Mouse (Mus musculus) testis, postnatal 10 days (tissue): Measurements from ENCODE around the gene 1700129C05Rik.

Experiments used
- DNase-seq: peaks from one replicate; pipeline ENCODE4 v3.0.0; 2021; ENCODE audit warnings: low spot score

1700129C05Rik gene

DNA sequence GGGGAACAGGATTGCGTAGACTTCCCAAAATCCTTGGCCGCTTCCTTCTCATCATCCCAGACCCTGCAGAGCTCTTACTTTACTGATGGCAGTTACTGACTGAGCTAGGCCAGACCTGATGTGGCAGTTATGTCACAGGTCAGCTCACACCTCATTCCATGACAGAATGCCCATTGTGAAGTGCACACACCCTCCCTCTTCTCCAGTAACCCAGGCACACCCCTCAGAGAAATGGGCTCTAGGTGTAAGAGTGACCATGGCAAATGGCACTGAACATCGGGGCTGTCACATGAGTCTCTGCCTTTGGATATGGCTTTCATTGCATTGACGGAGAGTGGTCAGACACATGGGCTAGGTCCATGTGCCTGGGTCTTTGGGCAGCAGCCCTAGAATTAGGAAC lies at the start of gene 1700129C05Rik:
1700129C05Rik (minus strand) TSS at position 101 of the 400 bp plus-strand sequence.
- DNase-seq: no peak

GRCm38 (mm10) chr14:59186121-59186520 lies 43.4 kb upstream of the 1700129C05Rik start:
- DNase-seq: no peak

DNA sequence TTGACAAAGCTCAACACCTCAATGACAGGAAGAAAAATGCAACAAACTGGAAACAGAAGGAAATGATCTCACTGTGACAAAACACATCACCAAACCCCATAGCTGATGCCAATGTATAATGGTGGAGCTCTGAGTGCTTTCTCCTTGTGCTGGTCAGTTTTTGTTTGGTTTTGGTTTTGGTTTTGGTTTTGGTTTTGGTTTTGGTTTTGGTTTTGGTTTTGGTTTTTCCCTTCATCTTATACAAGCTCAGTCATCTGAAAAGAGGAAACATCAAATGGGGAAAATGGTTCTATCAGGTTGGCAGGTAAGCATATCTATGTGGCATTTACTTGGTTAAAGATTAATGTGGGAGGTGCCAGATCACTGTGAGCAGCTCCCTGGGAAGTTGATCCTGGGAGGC lies 42.8 kb upstream of the 1700129C05Rik start:
- DNase-seq: no peak

DNA sequence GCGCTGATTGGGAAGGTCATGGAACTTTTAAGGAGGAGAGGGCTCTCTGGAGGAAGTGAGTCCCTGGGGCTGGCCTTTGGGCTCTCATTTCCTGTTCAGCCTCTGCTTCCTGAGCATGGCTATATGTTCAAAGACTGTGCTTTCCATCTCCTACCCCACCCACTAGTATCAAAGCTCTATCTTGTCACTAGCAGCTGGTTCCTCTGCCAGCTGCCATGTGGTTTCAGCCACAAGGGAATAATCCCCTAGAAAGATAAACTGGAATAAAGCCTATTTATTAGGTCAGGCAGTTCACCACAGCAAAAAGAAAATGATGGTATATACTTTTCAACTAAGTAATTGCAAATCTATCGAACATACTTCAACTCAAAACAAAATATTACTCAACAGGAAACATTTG lies 40.0 kb upstream of the 1700129C05Rik start:
- no peak for DNase-seq

- DNase-seq: no peak
These were observed 36.0 kb upstream of the 1700129C05Rik start, which contains the start of gene Gm5142 for GRCm38 (mm10) chr14:59178649-59179048. Gene Gm5142 (minus strand): TSS chr14:59178749.

- no peak for DNase-seq
These were observed 14.5 kb upstream of the 1700129C05Rik start for GRCm38 (mm10) chr14:59157016-59157698.

GRCm38 (mm10) chr14:59155589-59155988 lies 12.9 kb upstream of the 1700129C05Rik start:
- no peak for DNase-seq

GRCm38 (mm10) chr14:59114281-59114680 lies 28.4 kb downstream of the 1700129C05Rik start:
- DNase-seq: no peak

DNA sequence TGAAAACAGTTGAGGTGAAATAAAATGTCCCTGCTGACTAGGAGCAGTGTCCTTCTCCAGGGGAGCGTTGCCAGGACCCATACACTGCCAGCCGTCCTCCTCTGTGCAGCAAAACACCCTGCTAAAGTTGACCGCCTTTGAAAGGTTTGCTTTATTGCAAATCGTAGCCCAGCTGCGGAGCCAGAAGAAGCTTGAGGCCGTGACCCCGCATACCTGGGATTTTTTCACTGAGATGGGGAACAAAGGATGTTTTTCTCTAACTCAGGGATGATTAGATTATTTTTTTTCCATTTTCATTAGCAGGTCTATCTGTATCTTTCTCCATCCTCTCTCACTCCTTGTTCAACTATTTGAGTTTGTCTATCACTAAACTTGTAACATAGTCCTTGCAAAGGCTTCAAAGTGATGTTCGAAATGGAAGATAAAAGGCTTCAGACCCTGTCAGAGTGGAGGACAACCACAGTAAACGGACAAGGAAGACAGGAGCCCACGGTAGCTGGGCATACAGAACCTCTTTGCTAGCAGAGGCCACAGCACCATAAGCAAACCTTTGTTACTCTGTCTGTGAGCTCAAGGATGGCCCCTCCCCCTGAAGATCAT lies 38.6 kb downstream of the 1700129C05Rik start:
- no peak for DNase-seq

- DNase-seq: no peak
These were observed 49.1 kb downstream of the 1700129C05Rik start for GRCm38 (mm10) chr14:59093601-59094000.

GRCm38 (mm10) chr14:59084396-59084795 lies 58.3 kb downstream of the 1700129C05Rik start:
- peak; percentile 59 for DNase-seq
